Mouse (Mus musculus) C2C12 (cell line): ENCODE results near the gene Fat4. TPM values are rescaled to one million over a fixed set of nuclear protein-coding genes. Genes with fewer than 3 reads are reported as not detected.

Experiments used
- H3K27me3 ChIP-seq: one replicate; pipeline ENCODE4 v1.6.1; 2011; ENCODE audit not compliant: control insufficient read depth, insufficient read depth, insufficient read length
- H3K36me3 ChIP-seq: one replicate; pipeline ENCODE4 v1.6.1; 2011; ENCODE audit not compliant: control insufficient read depth, insufficient read depth
- H3K4me3 ChIP-seq: one replicate; pipeline ENCODE4 v1.5.1; 2011; ENCODE audit warnings: mild to moderate bottlenecking, control low read depth; ENCODE audit not compliant: poor library complexity, insufficient read depth, severe bottlenecking
- H3K79me2 ChIP-seq: one replicate; pipeline ENCODE4 v1.6.1; 2011; ENCODE audit not compliant: control insufficient read depth, insufficient read depth
- H3K79me3 ChIP-seq: one replicate; pipeline ENCODE4 v1.6.1; 2011; ENCODE audit warnings: low read depth, control low read depth
- H3ac ChIP-seq: one replicate; pipeline ENCODE3; 2011; ENCODE audit warnings: low read depth; ENCODE audit not compliant: control insufficient read depth, insufficient read length
- CEBPB ChIP-seq: IDR thresholded peaks from one replicate; pipeline ENCODE4 v1.6.1; 2011; ENCODE audit warnings: low read depth, mild to moderate bottlenecking, control low read depth, moderate library complexity
- CTCF ChIP-seq: IDR thresholded peaks from one replicate; pipeline ENCODE4 v1.5.1; 2011; ENCODE audit not compliant: control insufficient read depth, insufficient read depth, insufficient read length
- FOSL1 ChIP-seq: IDR thresholded peaks from one replicate; pipeline ENCODE4 v1.8.0; 2011; ENCODE audit warnings: mild to moderate bottlenecking, low read length; ENCODE audit not compliant: poor library complexity, insufficient read depth, severe bottlenecking
- MAX ChIP-seq: IDR thresholded peaks from one replicate; pipeline ENCODE4 v1.6.1; 2011; ENCODE audit warnings: mild to moderate bottlenecking, control low read depth
- MYOD1 ChIP-seq: IDR thresholded peaks from one replicate; pipeline ENCODE4 v1.6.1; 2011; ENCODE audit warnings: low read depth; ENCODE audit not compliant: control insufficient read depth, insufficient read length
- MYOG ChIP-seq: IDR thresholded peaks from one replicate; pipeline ENCODE4 v1.6.1; 2011; ENCODE audit not compliant: control insufficient read depth, insufficient read length; ENCODE audit errors: extremely low read depth
- USF1 ChIP-seq: IDR thresholded peaks from one replicate; pipeline ENCODE4 v1.6.1; 2011; ENCODE audit warnings: low read depth, mild to moderate bottlenecking, control low read depth, moderate library complexity
- polyA plus RNA-seq: library from polyadenylated mRNA; unstranded; fragments of >200 nt; fragmentation: generic; extraction: Trizol; gene quantifications from one replicate; pipeline ENCODE4 v1.2.1, GENCODE M21; 2012; ENCODE audit warnings: missing spikeins

The Fat4 gene
- polyA plus RNA-seq, 1 experiment: 0.29 TPM

- Histone ChIP-seq H3ac (no peak overlapping the region), H3K27me3 (no peaks in the 10 kb centered on the region), H3K36me3 (no peaks in the 10 kb centered on the region), H3K79me2 (no peaks in the 10 kb centered on the region), H3K4me3 (no peak overlapping the region), H3K79me3 (no peaks in the 10 kb centered on the region)
- TF ChIP-seq CEBPB (no peak), MYOD1 (no peak), USF1 (no peak), MAX (no peak), FOSL1 (no peak), MYOG (no peak), CTCF (no peak)
These were observed 123.8 kb downstream of the Fat4 start for GRCm38 (mm10) chr3:39010544-39010943.

- no peak for TF ChIP-seq CEBPB
- TF ChIP-seq CTCF: no peak
- no peak for TF ChIP-seq MYOG
- TF ChIP-seq MAX: no peak
- Histone ChIP-seq H3K36me3 (no peaks in the 10 kb centered on the region), H3K4me3 (no peak overlapping the region), H3K79me2 (no peaks in the 10 kb centered on the region), H3K79me3 (no peaks in the 10 kb centered on the region), H3K27me3 (no peaks in the 10 kb centered on the region), H3ac (no peak overlapping the region)
These were observed 130.9 kb downstream of the Fat4 start for GRCm38 (mm10) chr3:39017633-39018032.

- H3K79me2 ChIP-seq: no peaks in the 10 kb centered on the region
- no peaks in the 10 kb centered on the region for H3K79me3 ChIP-seq
- no peak for TF ChIP-seq USF1
- no peak for TF ChIP-seq MYOD1
- no peak for TF ChIP-seq FOSL1
- no peak for TF ChIP-seq CEBPB
- no peak for TF ChIP-seq CTCF
- no peak for TF ChIP-seq MYOG
- H3K36me3 ChIP-seq: no peaks in the 10 kb centered on the region
- no peak overlapping the region for H3ac ChIP-seq
- no peaks in the 10 kb centered on the region for H3K27me3 ChIP-seq
- H3K4me3 ChIP-seq: no peak overlapping the region
These were observed 149.4 kb downstream of the Fat4 start for GRCm38 (mm10) chr3:39036113-39036512.

DNA sequence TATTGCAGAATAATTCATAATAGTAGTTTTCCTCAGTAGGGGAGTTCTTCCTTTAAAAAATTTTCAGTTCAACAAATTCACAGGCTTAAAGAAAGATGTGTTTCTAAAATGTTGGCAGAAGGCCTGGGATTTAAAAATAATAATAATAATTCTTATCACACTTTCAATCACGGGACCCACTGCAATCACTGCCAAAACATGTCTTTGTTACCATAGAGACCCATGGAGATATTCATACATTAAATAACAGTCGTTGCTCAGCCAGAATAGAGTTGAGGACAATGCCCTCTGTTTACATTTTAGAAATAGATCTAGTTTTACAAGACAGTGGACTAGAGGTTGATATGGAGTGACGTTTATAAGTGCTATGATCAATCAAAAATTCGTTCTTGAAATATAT, 159.7 kb downstream of the Fat4 start:
- H3K4me3 ChIP-seq: no peak overlapping the region
- no peaks in the 10 kb centered on the region for H3K36me3 ChIP-seq
- H3K27me3 ChIP-seq: no peaks in the 10 kb centered on the region
- H3K79me3 ChIP-seq: no peaks in the 10 kb centered on the region
- no peaks in the 10 kb centered on the region for H3K79me2 ChIP-seq
- TF ChIP-seq MYOG: no peak
- no peak for TF ChIP-seq CEBPB
- no peak for TF ChIP-seq CTCF
- H3ac ChIP-seq: no peak overlapping the region

DNA sequence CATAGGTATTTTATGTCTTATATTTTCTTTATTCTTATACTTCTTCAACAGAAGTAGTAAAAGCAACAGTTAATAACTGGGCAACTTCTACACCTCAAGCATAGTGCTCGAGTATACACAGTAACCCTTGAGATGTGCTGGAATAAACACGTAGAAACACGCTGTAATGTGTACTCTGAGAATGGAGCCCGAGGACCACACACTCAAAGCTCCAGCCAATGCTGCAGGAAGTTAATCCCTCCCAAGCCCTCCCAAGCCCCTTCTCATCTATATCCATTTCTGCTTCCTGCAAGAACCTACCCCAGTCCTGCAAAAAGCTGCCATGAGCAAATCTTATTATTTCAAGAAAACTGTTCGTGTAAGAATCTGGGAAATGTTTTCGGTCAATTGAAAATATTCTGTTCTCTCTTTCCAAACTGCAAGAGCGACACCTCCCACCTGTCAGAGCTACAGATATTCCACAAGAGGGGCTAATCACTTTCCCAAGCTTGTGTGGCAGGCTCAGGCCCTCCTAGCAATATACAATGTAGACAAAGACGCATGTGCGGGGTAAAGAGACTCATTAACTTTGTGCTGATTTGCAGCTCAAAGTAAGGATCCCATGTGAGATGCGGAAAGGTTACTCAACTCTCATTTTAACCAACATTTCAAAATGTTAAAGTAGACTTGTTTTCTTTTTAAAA, 161.0 kb downstream of the Fat4 start:
- H3ac ChIP-seq: no peak overlapping the region
- H3K36me3 ChIP-seq: no peaks in the 10 kb centered on the region
- H3K79me2 ChIP-seq: no peaks in the 10 kb centered on the region
- H3K27me3 ChIP-seq: no peaks in the 10 kb centered on the region
- H3K79me3 ChIP-seq: no peaks in the 10 kb centered on the region
- TF ChIP-seq MYOD1: no peak
- no peak for TF ChIP-seq MAX
- TF ChIP-seq CTCF: no peak
- no peak for TF ChIP-seq USF1
- no peak for TF ChIP-seq FOSL1
- no peak for TF ChIP-seq MYOG
- TF ChIP-seq CEBPB: no peak
- H3K4me3 ChIP-seq: no peak overlapping the region

GRCm38 (mm10) chr3:39048304-39048667, 161.5 kb downstream of the Fat4 start:
- Histone ChIP-seq H3K79me3 (no peaks in the 10 kb centered on the region), H3K4me3 (no peak overlapping the region), H3ac (no peak overlapping the region), H3K36me3 (no peaks in the 10 kb centered on the region), H3K27me3 (no peaks in the 10 kb centered on the region), H3K79me2 (no peaks in the 10 kb centered on the region)
- no peak for TF ChIP-seq MYOG
- TF ChIP-seq MYOD1: no peak
- no peak for TF ChIP-seq CTCF
- TF ChIP-seq USF1: no peak
- TF ChIP-seq MAX: no peak
- TF ChIP-seq CEBPB: no peak
- TF ChIP-seq FOSL1: no peak
